Mouse (Mus musculus): Measurements from ENCODE around the gene Mtor. TPM values are rescaled to one million over a fixed set of nuclear protein-coding genes. Genes with fewer than 3 reads are reported as not detected.

Mtor gene
- polyA plus RNA-seq, 1 experiment: 40.9 TPM

- no peak for DNase-seq (ENCODE audit: low read depth)
Observed at GRCm38 (mm10) chr4:148596731-148597130, 148.3 kb downstream of the Mtor start.

- DNase-seq (ENCODE audit: low read depth): no peak
Observed at GRCm38 (mm10) chr4:148598826-148599225, 150.4 kb downstream of the Mtor start.

- no peak for DNase-seq (ENCODE audit: low read depth)
Observed at GRCm38 (mm10) chr4:148600316-148600715, 151.9 kb downstream of the Mtor start.

- no peak for DNase-seq (ENCODE audit: low read depth)
Observed at GRCm38 (mm10) chr4:148601871-148602270, 153.5 kb downstream of the Mtor start.

GRCm38 (mm10) chr4:148602357-148603120 is 154.1 kb downstream of the Mtor start, which contains the start of gene Masp2:
Gene Masp2, plus strand, starts transcription at chr4:148602554.
- no peak for DNase-seq (ENCODE audit: low read depth)

- DNase-seq (ENCODE audit: low read depth): no peak
Observed at GRCm38 (mm10) chr4:148603376-148604139, 155.1 kb downstream of the Mtor start.

GRCm38 (mm10) chr4:148604141-148604540 is 155.7 kb downstream of the Mtor start:
- DNase-seq (ENCODE audit: low read depth): no peak

GRCm38 (mm10) chr4:148604541-148605165 is 156.2 kb downstream of the Mtor start:
- DNase-seq (ENCODE audit: low read depth): no peak

Other genes starting within 250 kb of the Mtor start
- gene Disp3, start 160.6 kb upstream of the Mtor start, polyA plus RNA-seq (2012; rRNA removed): 0.06 and 0.15 TPM in 2 replicates
- 17.9 and 24.7 TPM in 2 replicates for gene Ubiad1, start 3.8 kb upstream of the Mtor start, polyA plus RNA-seq (2012; rRNA removed)
- gene Angptl7, start 51.8 kb downstream of the Mtor start, polyA plus RNA-seq (2012; rRNA removed): 7.8 and 8.5 TPM in 2 replicates
- 23.9 and 32.0 TPM in 2 replicates for gene Exosc10, start 109.8 kb downstream of the Mtor start, polyA plus RNA-seq (2012; rRNA removed)
- 75.5 and 81.6 TPM in 2 replicates for gene Srm, start 142.9 kb downstream of the Mtor start, polyA plus RNA-seq (2012; rRNA removed)
- gene Masp2, start 153.9 kb downstream of the Mtor start, polyA plus RNA-seq (2012; rRNA removed): 1.3 and 2.3 TPM in 2 replicates
- 111 and 119 TPM in 2 replicates for gene Tardbp, start 178.4 kb downstream of the Mtor start, polyA plus RNA-seq (2012; rRNA removed)
- 0.14 TPM in 1 of 2 replicates, not detected in the other for gene Gm572, start 194.7 kb downstream of the Mtor start, polyA plus RNA-seq (2012; rRNA removed)

All from gonadal fat pad, adult 2 months (tissue).